Mouse (Mus musculus): ENCODE data around the gene Myt1l.

Myt1l gene

GRCm38 (mm10) chr12:29655197-29655632 lies 127.0 kb downstream of the Myt1l start:
- no peak for DNase-seq (ENCODE audit: low spot score in 2 of 2)

GRCm38 (mm10) chr12:29655673-29656072 lies 127.5 kb downstream of the Myt1l start:
- no peak for DNase-seq (ENCODE audit: low spot score in 2 of 2)

- DNase-seq (ENCODE audit: low spot score in 2 of 2): no peak
These were observed 128.9 kb downstream of the Myt1l start for GRCm38 (mm10) chr12:29657061-29657460.

- no peak for DNase-seq (ENCODE audit: low spot score in 2 of 2)
These were observed 129.7 kb downstream of the Myt1l start for GRCm38 (mm10) chr12:29657870-29658269.

GRCm38 (mm10) chr12:29671984-29672383 lies 143.8 kb downstream of the Myt1l start:
- DNase-seq (ENCODE audit: low spot score in 2 of 2): no peak

GRCm38 (mm10) chr12:29675594-29676362 lies 147.6 kb downstream of the Myt1l start:
- no peak for DNase-seq (ENCODE audit: low spot score in 2 of 2)

- DNase-seq (ENCODE audit: low spot score in 2 of 2): no peak
These were observed 154.2 kb downstream of the Myt1l start for GRCm38 (mm10) chr12:29682384-29682783.

GRCm38 (mm10) chr12:29682946-29683345 lies 154.8 kb downstream of the Myt1l start:
- DNase-seq (ENCODE audit: low spot score in 2 of 2): no peak

- DNase-seq (ENCODE audit: low spot score in 2 of 2): no peak
These were observed 158.1 kb downstream of the Myt1l start for GRCm38 (mm10) chr12:29686241-29686640.

GRCm38 (mm10) chr12:29691566-29691965 lies 163.4 kb downstream of the Myt1l start:
- DNase-seq (ENCODE audit: low spot score in 2 of 2): no peak

GRCm38 (mm10) chr12:29695194-29695593 lies 167.0 kb downstream of the Myt1l start:
- DNase-seq (ENCODE audit: low spot score in 2 of 2): peak in 1 of 2 experiments; percentile 54

GRCm38 (mm10) chr12:29697526-29698500 lies 169.6 kb downstream of the Myt1l start:
- peak in 1 of 2 experiments; percentile 52 for DNase-seq (ENCODE audit: low spot score in 2 of 2)

- DNase-seq (ENCODE audit: low spot score in 2 of 2): no peak
These were observed 170.4 kb downstream of the Myt1l start for GRCm38 (mm10) chr12:29698541-29698940.

GRCm38 (mm10) chr12:29698976-29699375 lies 170.8 kb downstream of the Myt1l start:
- no peak for DNase-seq (ENCODE audit: low spot score in 2 of 2)

GRCm38 (mm10) chr12:29699386-29699785 lies 171.2 kb downstream of the Myt1l start:
- DNase-seq (ENCODE audit: low spot score in 2 of 2): no peak

GRCm38 (mm10) chr12:29700026-29700425 lies 171.8 kb downstream of the Myt1l start:
- no peak for DNase-seq (ENCODE audit: low spot score in 2 of 2)

- DNase-seq (ENCODE audit: low spot score in 2 of 2): no peak
These were observed 172.9 kb downstream of the Myt1l start for GRCm38 (mm10) chr12:29701076-29701475.

GRCm38 (mm10) chr12:29701731-29702316 lies 173.6 kb downstream of the Myt1l start:
- no peak for DNase-seq (ENCODE audit: low spot score in 2 of 2)

- DNase-seq (ENCODE audit: low spot score in 2 of 2): no peak
These were observed 174.4 kb downstream of the Myt1l start for GRCm38 (mm10) chr12:29702626-29703025.

- no peak for DNase-seq (ENCODE audit: low spot score in 2 of 2)
These were observed 175.4 kb downstream of the Myt1l start for GRCm38 (mm10) chr12:29703541-29703940.

GRCm38 (mm10) chr12:29707094-29707493 lies 178.9 kb downstream of the Myt1l start:
- no peak for DNase-seq (ENCODE audit: low spot score in 2 of 2)

- DNase-seq (ENCODE audit: low spot score in 2 of 2): no peak
These were observed 180.0 kb downstream of the Myt1l start for GRCm38 (mm10) chr12:29708166-29708565.
